Mouse (Mus musculus): Measurements from ENCODE around the gene Vpreb3.

The Vpreb3 gene

DNA sequence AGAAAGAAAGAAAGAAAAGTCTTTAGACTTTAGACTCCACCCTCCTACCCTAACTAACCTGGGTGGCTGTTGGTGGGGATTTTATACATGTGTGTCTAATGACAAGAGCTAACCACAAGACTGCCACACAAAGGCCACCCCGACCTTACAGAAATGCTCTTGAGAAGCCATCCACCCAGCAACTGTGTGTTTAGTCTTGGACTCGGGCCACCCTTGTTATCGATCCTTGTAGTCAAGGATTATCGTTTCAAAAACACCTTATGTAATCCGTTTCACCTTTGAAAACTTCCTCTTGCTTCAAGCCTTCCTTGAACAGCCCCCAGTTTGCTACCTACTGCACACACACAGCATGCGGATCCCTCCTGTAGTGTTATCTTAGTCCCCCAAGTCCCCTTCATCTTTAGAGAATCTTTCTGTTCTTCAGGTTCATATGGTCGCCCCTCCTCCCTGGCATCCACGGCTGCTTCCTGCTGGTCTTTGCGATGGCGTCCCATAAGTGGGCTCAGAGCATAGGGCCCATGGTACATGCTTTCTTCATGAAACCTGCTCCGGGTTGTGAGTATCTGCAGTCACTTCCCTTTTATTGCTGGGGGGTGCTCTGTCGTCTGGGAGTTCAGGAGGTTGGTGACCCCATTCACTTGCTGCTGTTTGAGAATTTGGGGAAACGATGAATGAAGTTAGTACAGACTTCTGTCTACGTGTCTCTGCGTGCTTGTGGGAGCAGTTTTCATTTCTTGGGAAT lies at the start of gene Vpreb3:
Vpreb3 (plus strand) TSS at position 322 of the 742 bp plus-strand sequence.
- DNase-seq (ENCODE audit: low read depth, low spot score): no peak

DNA sequence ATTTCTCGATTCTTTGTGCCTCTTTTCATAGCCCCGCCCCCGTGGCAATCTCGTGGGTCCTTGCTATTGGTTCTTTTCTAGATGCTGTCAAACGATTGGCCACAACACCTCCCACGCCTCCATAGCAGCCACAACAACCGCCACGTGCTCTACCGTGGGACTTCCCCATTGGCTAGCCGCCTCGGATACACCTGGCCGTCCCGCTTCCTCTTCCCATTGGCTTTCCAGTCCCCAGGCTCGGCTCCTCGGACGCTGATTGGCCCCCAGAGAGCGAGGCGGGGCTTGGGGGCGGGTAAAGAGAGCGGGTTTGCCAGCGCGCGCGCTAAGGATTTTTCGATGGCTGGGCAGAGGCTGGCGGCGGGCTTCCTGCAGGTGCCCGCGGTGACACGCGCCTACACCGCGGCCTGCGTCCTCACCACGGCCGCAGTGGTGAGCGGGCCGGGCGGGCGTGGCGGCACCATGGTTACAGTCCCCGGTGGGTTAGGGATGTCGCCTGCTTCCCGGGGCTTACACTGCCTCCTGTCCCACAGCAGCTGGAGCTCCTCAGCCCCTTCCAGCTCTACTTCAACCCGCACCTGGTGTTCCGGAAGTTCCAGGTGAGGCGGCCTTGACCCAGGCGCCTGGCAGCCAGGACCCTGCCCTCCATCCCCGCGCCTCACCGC lies 49.6 kb upstream of the Vpreb3 start, which contains the start of gene Derl3:
Derl3 (plus strand) TSS at position 325 of the 662 bp plus-strand sequence.
- peak; percentile 99 for DNase-seq (ENCODE audit: low read depth, low spot score)

DNA sequence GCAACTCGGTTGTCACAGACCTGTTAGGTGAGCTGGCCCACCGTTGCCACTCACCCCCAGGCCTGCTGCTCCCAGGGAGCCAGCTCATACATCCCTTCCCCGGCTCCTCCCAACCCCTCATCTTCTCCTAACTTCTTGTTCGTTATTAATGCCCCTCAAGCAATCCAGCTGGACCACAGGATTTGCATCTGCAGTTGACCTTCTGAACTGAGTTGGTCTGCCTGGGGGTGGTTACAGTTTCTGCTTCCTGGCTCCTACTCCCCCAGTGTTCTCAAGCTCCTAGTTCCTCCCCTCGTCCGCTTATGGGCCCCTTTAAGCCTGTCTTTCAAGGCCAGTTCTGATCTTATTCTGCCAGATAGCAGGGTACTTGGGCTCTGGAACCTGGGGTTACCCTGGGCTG lies 48.3 kb upstream of the Vpreb3 start:
- no peak for DNase-seq (ENCODE audit: low read depth, low spot score)

DNA sequence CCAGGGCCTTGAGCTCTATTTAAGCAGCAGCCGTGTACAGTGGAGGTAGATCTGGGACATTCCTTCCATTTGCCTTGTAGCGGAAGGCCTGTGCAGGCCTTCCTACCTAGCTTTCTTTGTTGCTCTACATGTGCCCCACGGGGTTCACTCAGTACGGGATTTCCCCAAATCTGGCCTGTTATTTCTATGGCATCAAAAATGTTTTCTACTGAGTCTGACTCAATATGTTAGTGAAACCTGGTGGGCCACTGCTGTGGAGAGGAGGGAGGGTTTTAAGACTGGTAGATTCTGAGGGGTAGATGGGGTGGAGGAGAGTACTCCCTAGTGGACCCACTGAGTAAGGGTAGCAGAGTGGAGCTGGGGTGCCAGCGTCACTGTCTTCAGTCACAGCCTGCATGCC lies 47.1 kb upstream of the Vpreb3 start:
- DNase-seq (ENCODE audit: low read depth, low spot score): no peak

DNA sequence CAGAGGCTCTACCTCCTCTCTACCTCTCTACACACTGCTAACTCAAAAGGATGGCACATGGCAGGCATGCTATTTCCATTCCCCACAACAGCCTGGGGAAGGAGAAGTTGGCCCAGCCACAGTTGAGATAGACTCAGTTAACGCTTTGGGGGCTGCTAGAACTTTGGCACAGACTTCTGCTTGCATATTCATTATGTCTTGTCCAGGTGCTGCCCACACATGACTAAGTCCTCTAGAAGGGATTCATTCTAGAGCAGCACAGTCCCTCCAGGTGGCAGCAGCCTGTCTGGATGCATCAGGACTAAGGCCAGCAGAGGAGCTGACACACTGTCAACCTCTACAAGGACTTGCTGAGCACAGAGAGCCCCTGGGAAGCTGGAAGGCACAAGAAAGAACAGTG lies 46.6 kb upstream of the Vpreb3 start:
- DNase-seq (ENCODE audit: low read depth, low spot score): no peak

DNA sequence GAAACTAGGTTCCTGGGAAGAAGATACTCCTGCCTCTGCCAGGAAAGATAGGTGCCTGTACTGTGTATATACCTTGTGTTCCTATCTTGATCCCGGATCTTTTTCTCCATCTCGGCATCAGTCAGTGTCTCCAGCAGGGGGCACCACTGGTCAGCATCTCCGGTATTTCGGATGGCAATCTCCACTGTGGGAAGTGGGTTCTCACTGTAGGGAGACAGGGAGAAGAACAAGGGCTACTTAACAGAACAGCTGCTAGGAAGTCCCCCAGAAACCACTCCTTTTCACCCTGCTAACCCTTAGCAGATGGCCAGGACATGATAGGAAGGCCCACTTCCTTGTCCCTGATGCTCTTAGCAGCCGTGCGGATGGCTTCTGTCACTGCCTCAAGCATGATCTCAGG lies 45.5 kb upstream of the Vpreb3 start:
- DNase-seq (ENCODE audit: low read depth, low spot score): peak; percentile 75

DNA sequence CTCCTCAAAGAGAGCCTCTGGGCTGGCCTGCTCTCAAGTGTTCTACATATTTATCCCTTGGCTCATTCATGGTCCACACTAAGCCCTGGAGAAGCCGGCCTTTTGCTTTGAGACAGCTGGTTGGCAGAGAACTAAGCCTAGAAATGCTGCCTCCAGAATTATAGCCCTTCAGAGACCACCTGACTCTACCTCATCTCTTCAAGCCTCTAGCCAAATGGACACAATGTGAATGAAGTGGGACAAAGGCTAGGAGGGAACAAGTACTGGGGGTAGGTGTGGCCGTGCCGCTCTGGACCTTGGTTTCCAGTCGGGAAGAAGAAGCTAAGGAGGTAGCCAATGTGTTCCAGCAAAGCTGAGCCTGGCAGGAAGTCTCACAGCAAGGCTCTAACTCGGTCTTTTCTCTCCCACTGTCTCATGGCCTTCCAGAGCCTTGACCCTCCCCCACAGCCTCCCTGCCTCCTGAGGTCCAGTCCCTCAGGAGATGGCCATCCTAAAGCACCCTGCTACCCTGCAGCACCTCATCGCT lies 44.8 kb upstream of the Vpreb3 start:
- no peak for DNase-seq (ENCODE audit: low read depth, low spot score)

DNA sequence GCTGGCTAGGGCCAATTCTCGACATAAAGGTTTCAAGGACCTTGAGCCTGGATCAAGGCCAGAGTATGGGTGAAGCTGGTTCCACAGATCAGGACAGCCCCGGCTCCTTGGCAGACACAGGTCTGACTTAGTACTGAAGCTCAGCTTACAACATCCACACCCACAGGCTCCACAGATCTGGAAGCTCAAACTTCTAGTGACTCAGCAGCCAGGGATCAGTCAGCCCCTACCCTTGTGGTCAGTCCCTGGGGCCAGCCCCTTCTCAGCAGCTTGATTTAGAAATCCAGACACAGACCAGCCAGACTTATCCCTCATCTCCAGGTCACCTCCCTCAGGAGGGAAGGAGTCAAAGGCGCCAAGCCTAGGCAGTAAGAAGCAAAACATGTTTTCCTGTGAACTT lies 44.0 kb upstream of the Vpreb3 start:
- DNase-seq (ENCODE audit: low read depth, low spot score): no peak

DNA sequence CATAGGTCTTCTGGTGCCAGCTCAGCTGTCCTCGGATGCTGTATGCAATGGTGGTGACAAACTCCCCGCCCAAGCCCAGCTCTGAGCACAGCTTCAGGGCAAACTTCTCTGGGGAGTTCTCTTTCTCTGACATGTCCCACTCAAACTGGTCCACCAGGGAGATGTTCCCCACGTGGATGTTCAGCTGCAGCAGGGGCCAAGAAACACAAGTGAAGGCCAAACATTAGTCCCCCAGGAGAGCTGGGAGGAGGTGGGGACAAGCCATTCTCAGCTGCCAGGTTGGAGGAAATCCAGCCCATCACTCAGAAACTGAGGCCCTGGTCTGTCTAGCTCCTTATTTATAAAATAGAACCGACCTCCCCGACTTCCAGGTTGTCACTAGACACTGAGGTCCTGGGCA lies 38.5 kb upstream of the Vpreb3 start:
- DNase-seq (ENCODE audit: low read depth, low spot score): no peak

DNA sequence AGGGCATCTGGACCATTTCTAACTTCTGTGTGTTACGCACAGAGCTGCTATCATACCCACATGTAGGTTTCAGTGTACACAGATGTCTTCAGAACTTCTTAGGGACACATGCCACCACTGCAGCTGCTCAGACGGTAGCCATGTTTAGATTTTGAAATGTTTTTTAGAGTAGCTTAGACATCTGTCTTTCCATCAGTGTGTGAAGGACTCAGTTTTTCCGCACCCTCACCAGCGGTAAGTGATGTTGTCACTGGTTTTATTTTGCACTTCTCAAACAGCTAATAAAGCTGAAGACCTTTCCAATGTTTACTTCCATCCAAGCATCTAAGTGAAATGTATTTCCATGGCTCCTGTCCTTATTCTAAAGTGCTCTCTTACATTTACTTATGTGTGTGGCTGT lies 36.0 kb upstream of the Vpreb3 start:
- no peak for DNase-seq (ENCODE audit: low read depth, low spot score)

DNA sequence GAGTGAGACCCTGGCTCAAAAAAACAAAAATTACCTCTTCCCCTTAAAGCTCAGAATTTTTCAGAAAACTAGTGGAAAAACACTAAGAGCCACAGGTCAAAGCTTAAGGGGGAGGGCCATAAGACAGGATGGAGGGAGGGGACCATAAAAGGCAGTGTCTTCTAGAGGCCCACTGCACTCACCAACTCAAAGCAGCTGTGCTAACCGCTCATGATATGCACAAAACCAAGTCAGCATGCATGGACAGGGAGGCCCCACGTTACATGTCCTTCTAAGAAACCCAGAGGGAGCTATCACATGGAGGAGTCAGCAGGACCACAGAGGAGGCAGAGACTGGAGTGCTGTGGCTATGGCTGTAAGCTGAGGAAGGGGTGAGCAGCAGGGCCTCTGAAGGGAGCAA lies 32.2 kb upstream of the Vpreb3 start:
- no peak for DNase-seq (ENCODE audit: low read depth, low spot score)

DNA sequence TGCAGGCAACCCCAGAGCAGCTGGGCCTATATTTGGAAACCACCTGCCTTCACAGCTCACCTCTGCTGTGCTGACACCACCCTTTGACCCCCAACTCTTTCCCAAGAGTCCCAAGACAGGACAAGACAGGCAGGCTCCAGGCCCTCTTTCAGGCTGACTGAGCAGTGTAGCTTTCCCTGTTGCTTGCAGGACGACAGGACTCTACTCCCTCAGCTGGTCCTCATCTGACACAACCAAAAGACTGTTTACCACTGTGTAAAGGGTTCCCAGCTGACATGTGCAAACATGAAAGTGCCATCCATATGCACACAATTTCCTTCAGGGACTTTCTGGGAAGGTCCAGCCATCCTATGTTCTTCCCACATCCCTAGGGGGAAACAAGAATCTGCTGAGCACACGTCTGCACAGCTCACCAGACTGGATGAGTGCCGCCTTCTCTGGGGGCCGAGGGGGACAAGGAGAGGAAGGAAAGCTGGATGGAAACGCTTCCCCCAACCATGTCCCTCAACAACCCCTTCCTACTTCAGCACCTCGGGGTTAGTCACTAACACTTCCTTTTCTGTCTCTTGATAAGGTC lies 29.8 kb upstream of the Vpreb3 start:
- DNase-seq (ENCODE audit: low read depth, low spot score): no peak

DNA sequence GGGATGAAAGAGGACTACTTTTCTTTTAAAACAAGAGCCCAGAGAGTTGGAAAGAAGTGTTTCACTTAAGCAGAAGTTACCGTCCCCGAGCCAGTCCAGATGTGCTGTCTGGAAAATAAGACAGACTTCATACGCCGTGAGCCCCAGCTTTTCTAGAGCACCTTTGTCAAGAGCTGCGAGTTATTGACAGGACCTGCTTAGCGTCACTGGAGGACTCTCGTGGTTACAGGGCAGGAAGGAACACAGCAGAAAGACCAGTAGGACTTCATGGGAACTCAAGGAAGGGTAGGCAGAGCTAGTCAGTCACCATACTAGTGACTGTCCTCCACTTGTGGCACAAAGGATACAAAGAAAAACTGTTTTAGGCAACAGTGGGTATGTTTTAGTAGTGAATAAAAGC lies 27.3 kb upstream of the Vpreb3 start:
- no peak for DNase-seq (ENCODE audit: low read depth, low spot score)

DNA sequence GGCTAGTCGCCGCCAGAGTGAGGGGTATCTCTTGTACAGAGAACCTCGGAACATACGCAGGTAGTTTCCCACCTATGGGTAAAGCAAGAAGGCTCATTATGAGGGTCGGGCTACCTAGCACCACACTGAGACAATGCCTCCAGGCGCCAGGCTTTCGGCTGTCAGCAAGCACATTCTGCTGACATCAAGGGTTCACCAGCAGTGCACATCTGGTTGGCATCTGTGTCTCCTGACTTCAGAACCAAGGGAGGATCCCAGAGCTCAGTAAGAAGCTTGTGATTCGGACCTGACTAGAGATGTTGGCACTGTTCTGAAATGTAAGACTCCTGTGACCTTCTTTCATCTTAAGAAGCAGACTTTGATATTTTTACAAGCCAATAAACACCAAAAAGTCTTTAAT lies 26.0 kb upstream of the Vpreb3 start:
- no peak for DNase-seq (ENCODE audit: low read depth, low spot score)

DNA sequence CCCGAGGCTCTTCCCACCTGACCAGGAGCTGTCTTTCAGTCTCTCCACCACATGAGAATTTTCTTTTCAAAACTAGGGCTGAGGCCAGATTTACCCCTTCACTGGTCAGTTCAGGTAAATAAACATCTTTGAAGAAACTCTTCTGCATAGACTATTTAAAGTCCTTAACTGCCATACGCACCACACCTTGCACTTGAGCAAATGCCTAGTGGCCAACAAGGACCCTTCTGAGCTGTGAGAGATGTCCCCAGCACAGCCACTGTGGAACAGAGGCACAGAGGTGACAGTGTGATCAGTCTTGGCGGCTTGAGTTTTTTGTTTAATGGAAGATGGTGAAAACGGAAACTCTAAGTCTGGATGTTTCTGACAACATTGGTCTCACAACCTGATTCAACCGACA lies 23.8 kb upstream of the Vpreb3 start:
- DNase-seq (ENCODE audit: low read depth, low spot score): no peak

DNA sequence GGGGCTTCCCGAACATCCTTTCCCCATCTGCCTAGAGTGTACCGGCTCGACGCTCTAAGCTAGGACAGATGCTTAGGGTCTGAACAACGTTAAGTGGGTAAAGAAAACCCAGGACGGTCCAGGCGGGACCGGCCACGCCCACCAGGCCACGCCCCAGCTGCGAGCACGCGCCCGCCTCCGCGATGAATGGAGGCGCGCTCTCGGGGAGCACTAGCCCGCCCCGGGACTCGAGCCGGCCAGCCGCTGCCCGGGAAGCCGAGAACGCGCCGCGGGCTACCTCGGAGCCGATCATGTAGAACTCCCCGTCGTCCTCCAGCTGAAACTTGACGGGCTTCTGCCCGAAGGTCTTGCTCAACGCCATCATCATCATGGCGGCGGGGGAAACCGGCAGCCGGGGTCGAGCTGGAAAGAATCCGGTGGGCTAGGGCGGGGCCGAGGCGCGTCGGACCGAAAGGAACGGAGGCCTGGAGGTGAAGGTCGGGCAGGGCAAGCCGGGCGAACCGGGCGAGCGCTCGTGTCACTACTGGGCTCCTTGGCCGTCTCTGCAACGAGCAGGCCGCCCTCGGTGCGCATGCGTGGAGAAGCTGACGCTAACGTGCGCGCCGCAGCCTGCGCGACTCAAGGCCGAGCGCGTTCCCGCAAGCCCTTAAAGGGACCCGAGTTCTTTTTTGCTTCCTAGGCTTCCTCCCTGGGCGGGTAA lies 21.7 kb upstream of the Vpreb3 start, which contains the start of gene Smarcb1:
Smarcb1 (minus strand) TSS at position 592 of the 700 bp plus-strand sequence.
- peak; percentile 95 for DNase-seq (ENCODE audit: low read depth, low spot score)

DNA sequence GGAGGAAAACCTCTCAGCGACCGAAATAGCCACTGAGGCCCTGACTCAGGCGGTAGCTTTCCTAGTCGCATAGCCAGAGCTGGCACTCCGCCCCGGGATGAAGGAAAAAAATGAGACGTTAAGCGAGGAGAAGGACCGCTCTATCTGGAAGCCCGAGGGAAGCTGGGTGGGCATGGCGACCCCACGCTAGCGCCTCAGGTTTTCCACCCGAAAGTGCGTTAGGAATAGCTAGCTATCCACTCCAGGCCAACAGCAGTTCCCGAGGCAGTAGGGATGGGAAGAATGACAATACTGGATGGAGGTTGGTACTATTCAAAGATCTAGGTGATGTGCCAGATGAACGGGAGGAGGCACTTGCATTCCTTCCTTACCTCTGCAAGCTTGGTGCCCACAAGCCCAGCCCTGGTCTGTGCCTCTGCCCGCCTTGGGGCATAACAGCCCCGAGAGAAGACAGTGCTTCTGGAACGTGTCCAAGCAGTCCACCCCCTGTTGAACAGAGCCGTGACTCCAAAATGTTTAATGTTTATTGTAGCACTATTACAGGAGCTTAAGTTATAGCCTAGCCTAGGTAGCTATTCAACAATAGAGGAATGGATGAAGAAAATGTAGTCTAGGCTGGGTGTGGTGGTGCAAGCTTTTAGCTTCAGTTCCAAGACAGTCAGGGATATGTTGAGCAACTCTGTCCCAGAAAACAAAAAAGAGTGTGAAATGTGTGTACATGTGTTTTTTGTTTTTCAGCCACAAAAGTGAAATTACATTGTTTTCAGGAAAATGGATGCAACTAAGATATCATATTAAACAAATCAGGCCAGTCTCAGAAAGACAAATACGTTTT lies 20.9 kb upstream of the Vpreb3 start:
- DNase-seq (ENCODE audit: low read depth, low spot score): no peak

DNA sequence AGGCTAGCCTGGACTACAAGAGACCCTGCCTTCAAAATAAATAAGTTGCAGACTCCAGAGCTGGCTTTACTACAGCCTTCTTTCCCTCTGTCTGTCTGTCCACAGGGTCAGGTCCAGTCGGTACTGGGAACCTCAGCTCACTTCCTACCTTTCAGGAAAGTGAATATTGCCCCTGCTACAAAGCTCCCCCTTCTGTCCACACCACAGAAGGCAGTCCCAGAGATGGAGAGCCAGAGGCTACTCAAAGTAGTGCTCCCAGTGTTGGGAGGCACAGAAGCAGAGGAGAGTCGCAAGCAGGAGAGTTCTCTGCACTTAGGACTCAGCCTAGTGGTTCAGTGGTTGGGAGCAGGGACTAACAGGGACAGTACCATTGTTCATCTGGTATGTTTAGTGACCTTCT lies 18.5 kb upstream of the Vpreb3 start:
- no peak for DNase-seq (ENCODE audit: low read depth, low spot score)

DNA sequence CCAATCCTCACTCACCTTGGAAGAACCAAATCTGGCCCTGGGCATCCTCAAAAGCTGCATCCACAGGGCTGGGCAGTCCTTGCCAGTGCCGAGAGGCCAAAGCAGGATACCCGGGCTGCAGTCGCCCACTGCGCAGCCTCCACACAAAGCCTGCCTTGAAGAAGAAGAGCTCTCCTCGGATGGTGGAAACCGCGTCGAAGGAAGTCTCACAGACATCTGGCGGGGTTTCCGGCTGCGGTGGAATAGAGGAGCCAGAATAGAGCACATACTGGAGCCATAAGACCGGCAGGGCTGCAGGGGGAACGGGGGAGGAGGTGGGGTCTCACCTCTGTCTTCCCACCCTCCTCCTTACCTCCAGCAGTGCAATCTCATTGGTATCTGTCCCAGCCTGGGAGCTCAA lies 16.5 kb upstream of the Vpreb3 start:
- DNase-seq (ENCODE audit: low read depth, low spot score): no peak

DNA sequence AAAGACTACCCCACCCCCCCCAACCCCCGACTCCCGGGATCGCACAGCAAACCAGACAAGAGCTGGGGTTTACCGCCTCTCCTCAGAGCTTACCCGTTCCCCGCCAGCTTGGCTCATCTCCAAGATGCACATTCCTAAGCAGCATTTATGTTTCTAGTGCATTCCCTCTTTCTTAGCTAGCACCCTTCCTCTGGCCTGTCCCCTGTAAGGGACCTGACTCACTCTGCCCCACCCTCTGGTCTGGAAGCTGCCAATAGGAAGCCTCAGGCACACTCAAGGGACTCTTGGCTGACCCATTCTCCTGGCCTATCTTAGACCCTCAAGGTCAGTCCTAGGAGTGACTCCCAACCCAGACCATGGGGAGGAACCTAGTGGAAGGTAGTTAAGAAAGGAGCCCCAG lies 12.6 kb upstream of the Vpreb3 start:
- no peak for DNase-seq (ENCODE audit: low read depth, low spot score)

DNA sequence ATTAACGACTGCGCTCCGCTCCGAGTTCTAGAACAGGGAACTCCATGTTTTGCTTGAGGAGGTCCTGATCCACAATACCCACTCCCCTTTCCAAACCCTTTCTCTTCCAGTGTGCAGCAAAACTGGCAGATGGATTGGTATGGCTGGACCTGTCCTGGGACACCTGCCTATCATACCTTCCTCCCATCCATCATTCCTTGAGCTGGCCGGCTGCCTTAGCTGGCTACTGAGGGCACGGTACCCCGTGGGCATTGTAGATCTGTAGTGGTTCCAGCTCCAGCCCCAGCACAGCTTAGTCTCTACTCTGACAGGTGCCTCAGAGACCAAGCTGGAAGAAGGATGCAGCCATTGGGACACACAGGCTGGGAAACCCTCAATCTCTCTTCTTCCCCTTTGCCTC lies 11.5 kb upstream of the Vpreb3 start:
- no peak for DNase-seq (ENCODE audit: low read depth, low spot score)

Data from ES-CJ7 (cell line).